Mouse (Mus musculus) hindlimb bud, embryonic 11.5 days (tissue): ENCODE data around the gene Pnkd.
"Not testable (repeated sequence)": the region's sequence is repeated elsewhere in the genome, so short reads cannot be mapped to it uniquely, and the experiment has no call there.

Experiments
- DNase-seq: peaks from one replicate; pipeline ENCODE4 v3.0.0-alpha.2; 2012; ENCODE audit warnings: low read depth, low spot score; ENCODE audit errors: extremely low spot score

The Pnkd gene

DNA sequence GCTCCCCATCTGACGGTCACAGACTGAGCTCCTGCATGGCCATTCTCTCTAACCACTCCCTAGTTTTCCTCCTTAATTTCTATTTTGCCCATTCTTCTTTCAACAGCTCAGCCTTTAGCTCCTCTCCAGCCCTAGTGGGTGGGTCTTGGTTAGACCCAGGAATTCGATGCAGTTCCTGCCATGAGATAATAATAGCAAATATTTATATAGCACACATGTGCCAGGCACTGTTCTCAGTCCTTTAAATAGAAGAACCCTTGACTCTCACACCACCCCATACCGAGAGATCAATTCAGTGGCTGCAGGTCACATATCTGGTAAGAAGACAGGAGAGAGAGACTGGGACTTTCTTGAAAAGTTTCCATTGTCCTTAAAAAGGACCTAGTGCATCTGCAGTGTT is 36.7 kb downstream of the Pnkd start:
- no peak for DNase-seq

DNA sequence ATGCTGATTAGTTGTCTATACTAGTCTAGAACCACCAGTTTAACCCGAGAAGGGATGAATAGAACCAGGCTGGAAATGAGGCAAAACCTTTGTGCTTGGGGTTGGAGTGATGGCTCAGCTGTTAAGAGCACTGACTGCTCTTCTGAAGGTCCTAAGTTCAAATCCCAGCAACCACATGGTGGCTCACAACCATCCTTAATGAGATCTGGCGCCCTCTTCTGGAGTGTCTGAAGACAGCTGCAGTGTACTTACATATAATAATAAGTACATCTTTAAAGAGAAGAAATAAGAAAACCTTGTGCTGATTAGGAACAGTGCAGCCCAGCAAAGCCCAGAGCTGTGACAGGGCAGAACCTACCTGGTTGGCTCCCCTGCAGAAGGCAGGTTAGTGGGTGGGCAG is 42.2 kb downstream of the Pnkd start:
- not testable (repeated sequence) for DNase-seq

DNA sequence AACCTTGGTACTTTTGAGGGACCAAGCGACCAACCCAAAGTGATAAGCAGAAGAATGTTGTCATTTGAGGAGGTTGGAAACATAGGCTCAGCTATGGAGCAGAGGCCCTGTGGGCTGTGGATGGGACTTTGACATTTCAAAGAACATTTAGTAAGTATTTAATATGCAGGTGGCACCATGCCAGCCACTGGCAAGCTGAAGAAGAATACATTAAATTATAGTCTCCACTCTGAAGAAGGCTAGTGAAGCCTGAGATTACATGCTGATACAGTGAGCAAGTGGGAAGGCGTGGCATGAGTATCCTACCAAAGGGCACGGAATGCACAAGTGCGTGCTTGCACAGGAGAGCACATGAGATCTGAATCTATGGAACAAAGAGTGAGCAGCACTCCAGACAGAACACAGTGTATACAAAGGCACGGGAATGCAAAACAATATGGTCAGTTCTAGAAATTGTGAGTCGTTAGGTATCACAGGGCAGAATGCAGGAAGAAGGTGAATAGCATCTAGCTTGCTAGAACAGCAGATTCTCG is 45.2 kb downstream of the Pnkd start:
- DNase-seq, result no peak

DNA sequence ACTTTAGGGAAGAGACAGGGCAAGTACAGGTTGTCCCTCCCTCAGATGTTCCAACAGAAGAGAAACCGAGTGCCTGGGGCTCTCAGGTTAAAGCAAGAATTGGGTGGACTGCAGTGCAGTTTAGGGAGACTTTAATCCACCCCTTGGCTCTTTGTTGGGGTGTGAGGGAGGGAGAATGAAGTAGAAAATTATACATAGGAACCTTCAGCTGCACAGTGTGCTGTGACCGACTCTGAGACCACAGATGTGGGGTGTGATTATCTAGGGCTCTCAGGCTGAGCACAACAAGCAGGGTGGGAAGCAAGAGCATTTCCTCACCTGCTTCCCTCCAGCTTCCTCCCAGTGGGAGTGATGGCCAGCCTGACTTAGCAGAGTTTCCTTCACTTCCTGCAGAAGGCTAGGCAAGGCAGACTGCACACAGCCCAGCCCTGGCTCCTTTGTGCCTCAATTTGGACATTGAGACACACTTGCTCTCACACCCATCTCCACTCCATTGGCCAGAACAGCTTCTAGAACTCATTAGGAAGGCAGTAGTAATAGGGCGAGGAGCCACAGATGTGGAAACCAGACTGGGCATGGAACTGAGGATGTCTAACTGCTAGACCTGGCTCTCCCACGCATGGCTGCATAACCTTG is 46.4 kb downstream of the Pnkd start:
- DNase-seq, result no peak

DNA sequence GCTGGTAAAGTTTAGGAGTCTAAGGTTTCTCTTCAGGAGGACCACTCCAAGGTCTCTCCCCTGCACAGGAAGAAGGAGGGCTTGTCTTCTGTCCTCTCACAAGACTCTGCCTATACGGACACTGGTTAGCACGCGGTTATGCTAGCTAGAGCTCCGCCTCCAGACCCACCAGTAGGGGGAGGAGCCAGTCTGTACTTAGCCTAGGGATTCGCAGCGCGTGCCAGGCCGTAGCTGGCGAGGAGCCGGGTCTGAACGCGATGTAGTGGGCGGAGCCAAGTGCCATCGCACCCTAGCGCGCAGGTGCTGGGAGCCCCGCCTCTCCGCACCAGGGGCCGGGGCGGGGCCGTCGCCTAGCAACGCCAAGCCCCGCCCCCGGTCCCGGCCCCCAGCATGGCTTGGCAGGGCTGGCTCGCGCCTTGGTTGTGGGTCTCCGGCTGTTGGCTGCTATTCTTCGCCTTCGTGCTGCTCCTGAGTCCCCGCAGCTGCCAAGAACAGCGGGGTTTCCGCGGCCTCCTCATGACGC is 47.6 kb downstream of the Pnkd start:
- DNase-seq, result peak; percentile 87

DNA sequence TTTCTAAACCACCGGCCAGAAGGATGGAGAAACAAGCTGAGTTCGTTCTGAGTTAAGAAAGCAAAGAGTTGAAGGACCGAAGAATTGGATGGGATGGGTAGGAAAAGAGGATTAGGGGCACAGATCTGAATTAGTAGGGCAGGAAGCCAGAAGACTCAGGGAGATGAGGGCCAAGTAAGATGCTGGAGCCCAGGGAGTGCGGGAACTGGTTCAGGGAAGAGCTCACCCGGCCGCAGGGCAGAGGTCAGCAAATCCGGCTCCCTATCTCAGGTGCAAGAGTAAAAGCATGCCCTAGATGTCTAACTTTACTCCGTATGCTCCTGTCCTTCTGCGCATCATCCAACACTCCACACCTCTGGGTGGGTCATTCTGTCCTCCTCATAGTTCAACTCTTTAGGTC is 48.2 kb downstream of the Pnkd start:
- no peak for DNase-seq

DNA sequence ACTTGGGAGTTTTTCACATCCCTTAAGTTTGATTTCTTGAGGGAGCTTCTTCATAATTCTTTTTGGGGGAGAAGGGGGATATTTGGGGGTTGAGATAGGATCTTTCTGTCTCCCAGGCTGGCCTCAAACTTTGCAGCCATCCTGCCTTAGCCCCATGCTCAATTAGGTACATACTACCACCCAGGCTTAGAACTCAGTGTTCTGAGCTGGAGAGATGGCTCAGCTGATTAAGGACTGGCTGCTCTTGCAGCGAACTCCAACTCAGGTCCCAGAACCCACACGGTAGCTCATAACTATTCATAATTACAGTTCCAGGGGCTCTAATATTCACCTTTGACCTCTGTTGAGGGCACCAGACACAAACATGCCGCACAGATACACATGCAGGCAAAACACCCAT is 49.9 kb downstream of the Pnkd start:
- DNase-seq, result no peak

DNA sequence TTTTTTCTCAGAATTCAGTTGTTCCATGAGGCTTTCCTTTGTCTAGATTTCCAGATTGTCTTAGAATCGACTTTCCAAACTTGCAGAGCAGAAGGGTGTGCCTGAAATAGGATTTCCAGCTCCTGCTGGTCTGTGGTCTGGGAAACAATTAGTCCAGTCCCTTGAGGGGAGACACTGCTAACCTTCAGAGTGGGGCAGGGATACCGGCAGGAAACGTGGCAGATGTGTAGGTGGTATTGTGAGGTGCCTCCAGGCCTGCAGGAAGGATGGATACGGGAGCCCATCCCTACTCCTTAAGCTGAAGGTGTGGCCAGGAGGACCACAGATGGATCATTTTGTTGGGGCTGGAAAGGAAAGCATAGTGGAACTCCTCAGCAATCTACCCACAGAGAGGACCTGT is 50.3 kb downstream of the Pnkd start:
- no peak for DNase-seq

DNA sequence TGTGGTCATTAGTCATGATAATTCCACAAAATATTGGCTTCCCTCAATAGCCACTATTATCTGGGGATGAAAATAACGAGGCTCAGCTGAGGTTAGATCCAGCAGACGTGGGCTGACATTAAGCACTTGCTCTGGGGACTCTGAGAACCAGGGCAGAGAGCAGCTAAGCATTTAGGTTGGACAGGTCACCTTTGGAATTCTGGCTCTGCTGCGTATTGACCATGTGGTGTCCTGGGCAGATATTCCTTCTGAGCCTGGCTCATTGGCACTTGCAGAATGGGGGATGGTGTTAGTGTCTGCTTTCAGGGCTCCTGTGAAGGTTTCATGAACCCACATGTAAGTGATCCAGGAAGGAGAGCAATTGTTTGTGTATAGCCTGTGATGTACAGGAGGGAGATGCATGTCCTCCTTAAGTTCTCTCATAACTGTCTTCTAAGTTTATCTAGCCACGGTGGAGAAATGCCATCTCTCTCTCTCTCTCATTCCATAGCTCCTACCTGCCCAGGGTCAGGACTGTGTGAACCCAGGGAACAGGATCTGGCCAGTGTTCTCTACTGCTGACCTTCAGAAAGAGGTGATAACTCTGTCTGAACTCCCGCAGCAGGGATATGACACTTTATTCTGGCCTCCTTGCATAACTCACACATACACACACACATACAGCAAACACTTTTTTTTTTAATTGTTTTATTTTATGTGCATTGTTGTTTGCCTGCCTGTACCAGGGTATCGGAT is 50.9 kb downstream of the Pnkd start:
- DNase-seq, result no peak

DNA sequence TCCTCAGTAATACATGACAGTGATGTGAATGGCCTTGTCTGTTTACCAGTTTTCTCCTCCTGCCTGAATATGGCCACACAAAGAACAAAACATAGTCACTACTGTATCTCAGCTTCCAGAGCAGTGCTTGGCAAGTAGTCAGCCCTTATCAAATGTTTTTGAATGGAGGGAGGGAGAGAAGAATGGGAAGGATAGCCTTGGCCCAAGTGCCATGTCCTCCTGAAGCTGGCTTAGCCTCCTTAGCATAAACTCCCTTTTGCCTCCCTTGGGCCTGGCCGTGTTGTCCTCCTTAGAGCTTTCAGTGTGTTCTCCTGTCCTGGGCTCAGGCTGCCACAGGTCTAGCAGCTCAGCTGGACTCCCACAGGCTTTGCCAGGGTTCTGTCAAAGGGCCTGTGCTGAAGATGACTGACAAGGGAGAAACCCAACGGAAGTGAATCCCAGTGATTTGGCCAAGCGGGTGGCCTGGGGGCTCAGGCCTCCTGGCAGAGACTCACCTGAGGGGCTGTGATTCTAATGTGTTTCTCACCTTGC is 52.6 kb downstream of the Pnkd start:
- DNase-seq, result no peak

DNA sequence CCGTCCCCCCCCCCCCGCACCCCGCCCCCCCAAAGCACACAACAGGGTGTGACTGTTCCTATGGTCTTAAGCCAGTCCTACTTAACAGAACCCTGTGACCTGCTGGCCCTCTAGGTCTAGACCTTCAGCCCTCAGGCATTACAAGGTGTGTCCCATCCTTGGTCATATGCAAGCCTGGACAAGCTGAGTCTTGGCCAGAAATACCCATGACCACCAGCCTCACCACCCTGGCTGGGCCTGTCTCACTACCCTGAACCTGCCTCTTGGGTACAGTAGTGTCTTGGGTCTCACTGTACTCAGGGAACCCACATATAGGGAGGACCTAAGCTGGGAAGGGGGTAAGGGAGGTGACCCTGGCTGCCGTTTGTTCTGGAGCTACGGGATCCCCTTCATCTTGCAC is 53.3 kb downstream of the Pnkd start:
- DNase-seq, result no peak

DNA sequence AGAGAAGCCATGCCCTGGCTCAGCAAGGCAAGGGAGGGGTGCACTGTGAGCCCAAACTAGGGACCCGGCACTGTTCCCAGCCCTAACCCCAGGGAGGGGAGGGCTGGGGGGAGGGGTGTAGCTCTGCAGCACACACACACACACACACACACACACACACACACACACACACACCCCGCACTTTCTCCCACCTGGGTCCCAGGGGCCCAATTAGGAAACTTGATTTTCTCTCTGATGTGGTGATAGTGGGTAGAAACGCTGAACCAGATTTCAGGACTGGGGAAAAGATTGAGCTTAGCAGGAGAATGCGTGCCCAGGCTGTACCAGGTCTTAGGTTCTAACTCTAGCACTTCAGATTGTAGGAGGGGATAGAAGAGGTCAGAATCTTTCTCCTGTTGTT is 53.9 kb downstream of the Pnkd start:
- no peak for DNase-seq

DNA sequence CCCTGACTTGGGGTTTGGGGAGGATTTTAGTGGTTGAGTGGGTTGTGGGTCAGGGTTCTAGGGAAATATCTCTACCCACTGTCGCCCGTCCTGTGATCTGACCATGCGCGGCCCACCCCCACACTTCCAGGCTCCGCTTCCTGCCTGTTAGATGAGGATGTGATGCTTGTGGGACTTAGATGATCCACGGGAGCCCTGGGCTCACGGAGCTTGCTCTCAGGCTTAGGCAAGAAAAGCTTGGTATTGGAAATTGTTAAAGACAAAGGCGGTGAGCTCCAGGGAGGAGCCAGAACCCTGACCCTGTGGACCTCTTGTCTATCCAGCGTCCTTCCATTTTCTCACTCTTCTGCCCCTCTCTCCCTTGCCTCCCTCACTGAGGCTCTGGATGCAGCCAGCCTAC is 55.2 kb downstream of the Pnkd start:
- DNase-seq, result no peak

DNA sequence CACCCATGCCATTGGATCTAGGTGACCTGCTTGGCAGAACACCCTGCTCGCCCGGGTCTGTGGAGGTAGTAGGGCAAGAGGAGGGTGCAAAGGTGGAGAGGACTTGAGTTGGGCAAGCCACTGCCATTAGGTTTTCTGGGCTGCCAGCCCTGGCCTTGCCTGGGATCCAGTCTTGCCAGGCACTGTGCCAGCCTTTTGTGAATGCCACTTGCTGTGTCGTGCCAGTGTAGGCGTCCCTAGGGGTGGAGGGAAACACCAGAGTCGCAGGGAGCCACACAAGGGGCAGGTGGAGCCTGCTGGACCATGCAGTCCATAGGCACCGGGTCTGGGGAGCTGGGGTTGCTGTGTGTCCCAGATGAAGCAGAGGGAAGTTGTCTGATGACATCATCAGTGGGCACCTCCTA is 55.6 kb downstream of the Pnkd start:
- DNase-seq, result no peak

DNA sequence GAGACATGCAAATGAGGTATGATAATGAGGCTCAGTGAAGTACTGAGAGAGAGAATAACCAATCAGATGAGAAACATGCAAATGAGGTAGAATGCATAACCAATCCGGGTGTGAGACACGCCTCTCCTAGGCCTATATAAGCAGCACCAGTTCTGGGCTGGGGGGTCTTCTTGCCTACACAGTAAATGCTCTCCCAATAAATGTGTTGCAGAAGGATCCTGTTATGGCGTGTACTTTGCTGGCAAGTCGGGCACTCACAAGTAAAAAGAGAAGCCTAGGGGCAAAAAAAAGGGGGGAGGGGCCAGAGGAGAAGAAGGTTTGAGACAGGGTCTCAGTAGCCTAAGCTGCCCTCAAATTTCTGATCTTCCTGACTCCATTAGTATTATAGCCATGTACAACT is 56.3 kb downstream of the Pnkd start:
- DNase-seq, result not testable (repeated sequence)

DNA sequence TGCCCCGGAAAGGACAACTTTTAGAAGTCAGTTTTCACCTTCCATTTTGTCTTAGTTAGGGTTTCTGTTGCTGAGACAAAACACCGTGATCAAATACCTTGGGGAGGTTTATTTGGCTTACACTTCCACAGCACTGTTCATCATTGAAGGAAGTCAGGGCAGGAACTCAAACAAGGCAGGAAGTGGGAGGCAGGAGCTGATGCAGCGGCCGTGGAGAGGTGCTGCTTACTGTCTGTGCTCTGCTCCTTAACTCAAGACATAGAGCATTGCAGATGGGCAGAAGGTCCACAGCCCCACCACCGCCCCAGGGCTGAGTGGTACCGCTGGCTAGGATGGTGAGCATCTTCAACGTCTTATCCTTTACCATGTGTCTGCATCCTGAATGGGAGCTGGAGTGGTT is 57.2 kb downstream of the Pnkd start:
- DNase-seq, result no peak

DNA sequence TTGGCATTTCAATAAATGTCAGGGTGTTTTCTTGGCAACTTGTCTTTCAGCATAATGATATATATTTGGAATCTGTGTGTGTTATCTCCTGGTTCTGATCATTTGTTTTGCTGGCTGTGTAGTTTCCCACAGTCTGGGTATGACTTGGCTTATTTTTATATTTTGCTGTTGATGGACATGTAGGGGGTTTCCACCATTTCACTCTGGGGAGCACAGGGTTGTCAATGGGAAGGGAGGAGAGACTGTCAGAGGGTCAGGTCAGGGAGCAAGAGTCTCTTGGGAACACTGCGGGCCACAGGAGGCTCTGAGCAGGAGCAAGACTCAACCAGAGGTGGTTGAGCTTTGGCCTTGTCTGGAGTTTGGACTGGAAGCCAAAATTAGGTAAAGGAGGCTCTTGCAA is 57.6 kb downstream of the Pnkd start:
- DNase-seq, result no peak

DNA sequence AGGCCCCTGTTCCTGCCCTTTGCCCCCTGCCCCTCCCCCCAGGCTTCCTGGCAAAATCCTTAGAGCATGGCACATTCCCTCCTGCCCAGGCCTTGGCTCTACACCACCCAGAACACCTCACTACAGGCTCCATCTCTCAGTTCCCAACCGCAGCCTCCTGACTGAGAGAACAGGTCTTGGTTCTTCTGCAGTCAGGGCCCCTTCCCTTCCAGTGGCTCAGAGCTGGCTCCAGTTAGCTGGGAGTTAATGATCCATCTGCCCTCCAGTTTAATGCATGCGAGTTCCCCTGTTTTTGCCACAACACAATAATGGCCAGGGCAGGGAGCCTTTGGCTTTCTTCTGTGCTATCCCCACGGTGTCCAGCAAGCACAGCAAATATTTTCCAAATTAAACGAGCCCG is 58.4 kb downstream of the Pnkd start:
- no peak for DNase-seq

DNA sequence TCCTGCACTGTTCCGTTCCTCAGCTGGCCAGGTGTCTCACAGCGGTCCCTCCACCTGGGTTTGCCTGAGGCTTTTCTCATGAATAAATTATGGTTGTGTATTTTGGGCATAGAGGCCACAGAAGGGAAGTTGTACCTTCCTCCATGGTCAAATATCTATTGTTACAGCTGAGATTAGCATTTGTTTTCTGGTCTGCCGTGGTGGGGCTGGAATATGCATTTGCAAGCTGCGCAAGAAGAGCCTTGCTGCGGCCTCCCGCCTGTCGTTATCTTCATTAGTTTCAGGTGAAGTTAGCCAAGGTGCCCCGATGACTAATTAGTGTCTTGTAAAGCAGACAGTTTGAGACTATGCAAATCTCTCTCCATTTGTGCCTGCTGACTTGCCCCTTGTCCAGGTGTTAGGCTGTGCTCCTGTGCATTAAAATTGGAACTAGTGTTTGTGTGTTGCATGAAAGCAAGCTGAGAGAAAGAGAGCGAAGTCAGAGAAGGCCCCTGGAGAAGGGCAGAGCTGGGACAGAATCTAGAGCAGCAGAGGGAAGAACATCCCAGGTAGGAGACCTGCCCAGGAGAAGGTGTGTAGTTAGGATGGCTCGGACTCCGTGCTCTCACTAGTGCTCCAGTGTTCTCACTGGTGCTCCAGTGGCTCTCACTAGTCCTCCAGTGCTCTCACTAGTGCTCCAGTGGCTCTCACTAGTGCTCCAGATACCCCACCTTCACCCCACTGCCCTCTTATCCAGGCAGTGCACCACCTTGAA is 59.6 kb downstream of the Pnkd start:
- no peak for DNase-seq

DNA sequence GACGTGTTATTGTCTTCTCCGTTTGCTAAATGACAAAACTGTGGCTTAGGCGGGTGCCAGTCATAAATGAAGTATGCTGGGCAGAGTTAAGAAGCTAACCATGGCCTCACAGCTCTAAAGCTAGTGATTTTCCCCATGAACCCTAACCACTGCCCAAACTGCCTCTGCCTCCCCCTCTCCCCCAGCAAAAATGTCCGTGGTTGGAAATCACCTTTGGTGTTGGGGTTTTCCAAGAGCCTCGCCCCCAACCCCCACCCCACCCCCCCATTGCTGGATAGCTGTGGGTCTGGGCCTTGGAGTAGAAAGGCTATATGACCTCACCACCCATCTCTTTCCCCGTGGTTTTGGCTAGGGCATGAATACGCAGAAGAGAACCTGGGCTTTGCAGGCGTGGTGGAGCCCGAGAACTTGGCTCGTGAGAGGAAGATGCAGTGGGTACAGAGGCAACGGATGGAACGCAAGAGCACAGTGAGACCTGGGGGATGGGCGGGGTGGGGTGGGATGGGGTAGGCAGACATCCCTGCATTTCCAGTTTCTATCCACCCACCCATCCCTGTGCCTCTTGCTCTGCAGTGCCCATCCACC is 66.5 kb downstream of the Pnkd start:
- DNase-seq, result no peak

DNA sequence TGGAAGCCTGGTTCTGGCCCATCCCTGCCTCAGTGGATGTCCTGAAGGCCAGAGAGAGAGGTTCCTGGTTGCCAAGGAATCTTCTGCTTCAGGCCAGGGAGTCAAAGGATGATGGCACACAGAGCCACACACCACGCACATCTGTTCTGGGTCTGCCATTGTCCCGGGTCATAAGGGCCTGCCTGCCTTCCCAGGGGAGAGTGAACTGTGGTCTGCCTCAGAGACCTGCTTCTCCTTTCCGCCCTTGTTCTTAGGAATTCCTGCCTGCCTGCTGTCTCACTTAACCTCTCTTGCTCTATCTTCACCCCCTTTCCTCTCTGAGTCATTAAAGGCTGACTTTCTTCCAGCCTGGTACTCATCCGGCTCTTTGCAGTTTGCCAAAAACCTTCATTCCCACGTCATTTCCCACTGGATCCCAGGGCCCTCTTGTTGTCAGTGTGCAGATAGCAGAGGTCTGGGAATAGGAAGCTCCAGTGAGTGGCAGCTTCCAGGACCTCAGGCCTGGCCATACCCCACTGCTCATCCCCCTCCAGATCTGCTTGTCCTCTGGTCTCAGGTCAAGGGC is 67.9 kb downstream of the Pnkd start:
- no peak for DNase-seq
